Mouse (Mus musculus): ENCODE results near the gene Apoo. TPM values are rescaled to one million over a fixed set of nuclear protein-coding genes. Genes with fewer than 3 reads are reported as not detected.

The Apoo gene
- polyA plus RNA-seq (2014; fragmentation: Illumina TruSeq; extraction: RNeasy Lipid Tissue Mini Kit (QIAGEN cat#74804); ENCODE audit: low read depth, low replicate concordance): 35.4 TPM

DNA sequence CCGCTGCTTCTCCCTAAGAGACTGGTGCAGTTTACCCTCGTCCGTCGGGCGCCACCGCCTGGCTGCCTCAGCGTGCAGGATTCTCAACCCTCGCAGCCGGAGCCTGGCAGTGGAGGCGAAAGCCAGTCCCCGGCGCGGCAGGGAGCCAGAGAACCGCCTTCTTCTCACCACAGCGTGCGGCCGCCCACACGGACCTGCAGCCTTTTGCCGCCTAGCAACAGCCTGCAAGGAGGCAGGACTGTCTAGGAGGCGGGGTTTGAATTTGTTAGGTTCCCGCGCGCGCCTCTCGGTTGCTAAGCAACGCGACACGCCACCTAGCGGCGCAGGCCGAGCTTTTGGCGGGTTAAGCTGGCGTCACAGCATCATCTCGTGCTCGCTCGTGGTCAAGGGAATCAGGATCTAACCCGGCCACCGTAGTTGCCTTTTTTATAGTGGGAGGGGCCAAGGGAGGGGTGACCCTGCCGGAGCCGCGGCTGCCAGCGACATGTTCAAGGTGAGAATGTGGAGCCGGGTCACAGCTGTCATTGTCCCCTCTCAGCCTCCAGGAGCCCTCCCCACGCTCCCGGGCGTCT, at the start of gene Apoo, which contains the start of gene Fam90a1b:
Gene Apoo, plus strand, starts transcription at position 448 of the 572 bp plus-strand sequence.
Gene Fam90a1b, minus strand, starts transcription at position 108 of the 572 bp plus-strand sequence.

Other genes with a start within 250 kb of the Apoo start
- gene Zfx, start 243.4 kb upstream of the Apoo start, polyA plus RNA-seq (2014; fragmentation: Illumina TruSeq; extraction: RNeasy Lipid Tissue Mini Kit (QIAGEN cat#74804); ENCODE audit: low read depth, low replicate concordance): 9.3 TPM
- gene Eif2s3x, start 154.3 kb upstream of the Apoo start, polyA plus RNA-seq (2014; fragmentation: Illumina TruSeq; extraction: RNeasy Lipid Tissue Mini Kit (QIAGEN cat#74804); ENCODE audit: low read depth, low replicate concordance): 71.3 TPM
- 4.8 TPM for gene Klhl15, start 132.5 kb upstream of the Apoo start, polyA plus RNA-seq (2014; fragmentation: Illumina TruSeq; extraction: RNeasy Lipid Tissue Mini Kit (QIAGEN cat#74804); ENCODE audit: low read depth, low replicate concordance)
- 0.82 TPM for gene Fam90a1b, start 340 bp upstream of the Apoo start, polyA plus RNA-seq (2014; fragmentation: Illumina TruSeq; extraction: RNeasy Lipid Tissue Mini Kit (QIAGEN cat#74804); ENCODE audit: low read depth, low replicate concordance)
- 390 TPM for gene Maged1, start 175.0 kb downstream of the Apoo start, polyA plus RNA-seq (2014; fragmentation: Illumina TruSeq; extraction: RNeasy Lipid Tissue Mini Kit (QIAGEN cat#74804); ENCODE audit: low read depth, low replicate concordance)

All from adipose tissue, adult 10 weeks (tissue).